Mouse (Mus musculus): Measurements from ENCODE around the gene Itpka. TPM values are rescaled to one million over a fixed set of nuclear protein-coding genes. Genes with fewer than 3 reads are reported as not detected.
"Not testable (repeated sequence)": the region's sequence is repeated elsewhere in the genome, so short reads cannot be mapped to it uniquely, and the experiment has no call there.

The Itpka gene
- 1.1 and 1.2 TPM in 2 replicates for polyA plus RNA-seq (2016; fragmentation: Nextera tagmentation; extraction: Ambion mirVana)

DNA sequence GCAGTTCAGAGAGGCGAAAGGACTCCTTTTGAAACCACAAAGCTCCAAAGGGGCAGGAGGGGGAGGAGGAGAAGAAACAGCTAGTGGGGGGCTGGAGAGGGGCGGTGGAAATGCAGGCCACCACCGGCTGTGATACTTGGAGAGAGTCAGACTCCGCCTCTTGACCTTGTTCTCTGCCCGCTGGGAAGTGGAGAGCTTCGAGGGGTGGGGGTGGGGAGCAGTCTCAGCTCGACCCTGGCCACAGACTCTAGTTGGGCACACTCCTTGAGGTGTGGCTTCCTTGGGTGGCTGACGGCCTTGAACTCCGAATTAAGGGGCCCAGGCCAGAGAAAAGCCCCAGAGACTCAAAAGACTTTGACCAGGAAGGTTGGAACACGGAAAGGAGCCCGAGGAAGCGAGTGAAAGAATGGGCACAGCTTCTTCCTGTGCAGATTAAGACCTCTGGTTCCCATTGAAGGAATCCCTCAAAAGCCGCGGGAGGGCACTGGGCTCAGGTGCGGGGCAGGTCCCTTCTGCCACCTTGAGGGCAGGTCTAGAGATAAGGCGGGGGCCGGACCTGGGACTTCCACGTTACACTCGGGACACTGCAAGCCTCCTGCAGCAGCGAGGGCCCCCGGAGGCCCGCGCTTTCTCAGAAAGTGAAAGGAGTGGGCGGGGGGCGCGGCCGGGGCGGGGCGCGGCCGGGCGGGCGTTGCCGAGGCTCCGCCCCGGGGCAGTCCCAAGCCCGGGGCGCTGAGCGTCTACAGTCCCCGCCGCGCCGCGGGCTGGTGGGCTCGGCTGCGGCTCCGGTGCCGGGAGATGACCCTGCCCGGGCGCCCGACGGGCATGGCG, at the start of gene Itpka:
Gene Itpka (plus strand): TSS at position 757 of the 831 bp plus-strand sequence.
- Histone ChIP-seq H3K27me3 (peaks cover 56% of the 10 kb centered on the region), H3K9me3 (no peaks in the 10 kb centered on the region), H3K4me1 (peaks cover 37% of the 10 kb centered on the region), H3K27ac (peak within 1 kb of the TSS; percentile 55), H3K36me3 (no peaks in the 10 kb centered on the region), H3K9ac (peak within 1 kb of the TSS; percentile 57), H3K4me2 (replicated peaks) (peak within 1 kb of the TSS; percentile 98), H3K4me3 (peak within 1 kb of the TSS; percentile 66)
- peak; percentile 61 for ATAC-seq (ENCODE audit: insufficient number of reproducible peaks, insufficient read depth, low FRiP score, low TSS enrichment)
- 0% methylated on average over 36 of the region's 53 CpGs for WGBS

DNA sequence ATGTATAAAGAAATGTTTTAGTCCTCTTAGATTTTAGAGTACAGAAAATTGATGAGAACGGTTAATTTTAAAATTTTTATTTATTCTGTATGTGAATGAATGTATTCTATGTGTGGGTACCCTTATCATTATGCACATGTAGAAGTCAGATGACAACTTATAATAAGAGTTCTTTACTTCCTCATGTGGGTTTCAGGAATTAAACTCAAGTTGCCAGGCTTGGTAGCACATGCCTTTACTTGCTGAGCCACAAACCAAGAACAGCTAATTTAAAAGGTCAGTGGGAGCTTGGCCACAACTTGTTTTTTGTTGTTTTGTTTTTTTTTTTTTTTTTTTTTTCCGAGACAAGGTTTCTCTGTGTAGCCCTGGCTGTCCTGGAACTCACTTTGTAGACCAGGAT, 47.3 kb upstream of the Itpka start:
- no peak overlapping the region for H3K4me3 ChIP-seq
- H3K4me2 ChIP-seq (replicated peaks): no peak overlapping the region
- no peak overlapping the region for H3K9ac ChIP-seq
- no peak overlapping the region for H3K27ac ChIP-seq
- no peaks in the 10 kb centered on the region for H3K9me3 ChIP-seq
- peaks cover 20% of the 10 kb centered on the region for H3K36me3 ChIP-seq
- 89% methylated on average over 2 of the region's 2 CpGs for whole genome bisulfite sequencing
- ATAC-seq (ENCODE audit: insufficient number of reproducible peaks, insufficient read depth, low FRiP score, low TSS enrichment): no peak
- no peaks in the 10 kb centered on the region for H3K4me1 ChIP-seq
- H3K27me3 ChIP-seq: no peaks in the 10 kb centered on the region

DNA sequence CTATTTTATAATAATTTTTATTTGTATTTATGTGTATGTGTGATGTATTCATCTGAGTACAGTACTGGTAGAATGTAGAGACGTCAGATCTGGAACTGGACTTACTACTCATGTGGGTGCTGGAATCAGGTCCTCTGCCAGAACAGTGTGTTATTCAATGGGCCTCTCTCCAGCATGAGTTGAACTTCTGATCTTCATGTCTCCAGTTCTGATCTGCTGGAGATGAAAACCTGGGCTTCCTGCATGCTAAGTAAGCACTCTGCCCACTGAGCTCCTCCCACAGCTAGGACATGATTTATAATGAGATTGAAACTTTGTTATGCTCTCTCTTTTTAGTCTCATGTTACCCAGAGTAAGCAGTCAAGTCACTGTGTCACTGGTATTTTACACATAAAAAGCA, 46.0 kb upstream of the Itpka start:
- no peak overlapping the region for H3K4me3 ChIP-seq
- H3K36me3 ChIP-seq: peaks cover 20% of the 10 kb centered on the region
- H3K4me1 ChIP-seq: no peaks in the 10 kb centered on the region
- H3K9me3 ChIP-seq: no peaks in the 10 kb centered on the region
- WGBS: 72% methylated on average over 1 of the region's 1 CpGs
- no peak for ATAC-seq (ENCODE audit: insufficient number of reproducible peaks, insufficient read depth, low FRiP score, low TSS enrichment)
- H3K27ac ChIP-seq: no peak overlapping the region
- no peak overlapping the region for H3K9ac ChIP-seq
- no peaks in the 10 kb centered on the region for H3K27me3 ChIP-seq
- H3K4me2 ChIP-seq (replicated peaks): no peak overlapping the region

DNA sequence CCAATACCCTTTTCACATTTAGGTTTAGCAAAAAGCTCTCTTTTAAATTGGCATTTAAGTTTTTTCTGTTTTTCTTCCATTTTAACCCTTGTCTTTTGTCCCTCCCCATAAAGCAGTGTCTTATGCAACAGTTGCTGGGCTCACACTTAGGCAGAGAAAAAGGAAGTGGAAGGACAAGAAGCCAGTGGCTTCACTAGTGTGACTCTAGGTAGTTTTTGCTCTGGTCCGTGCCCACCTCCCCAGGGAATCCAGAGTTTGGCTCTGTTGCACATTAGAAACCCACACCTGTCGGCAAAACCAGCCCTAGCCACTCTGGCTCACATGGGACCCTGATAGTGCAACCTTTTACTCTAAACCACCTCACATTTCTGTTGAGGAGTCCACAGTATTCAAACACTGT, 43.7 kb upstream of the Itpka start:
- WGBS: 79% methylated on average over 2 of the region's 2 CpGs
- H3K27me3 ChIP-seq: no peaks in the 10 kb centered on the region
- no peak overlapping the region for H3K27ac ChIP-seq
- no peak overlapping the region for H3K4me3 ChIP-seq
- no peak overlapping the region for H3K9ac ChIP-seq
- no peak for ATAC-seq (ENCODE audit: insufficient number of reproducible peaks, insufficient read depth, low FRiP score, low TSS enrichment)
- peaks cover 22% of the 10 kb centered on the region for H3K36me3 ChIP-seq
- no peaks in the 10 kb centered on the region for H3K9me3 ChIP-seq
- no peak overlapping the region for H3K4me2 ChIP-seq (replicated peaks)
- H3K4me1 ChIP-seq: no peaks in the 10 kb centered on the region

DNA sequence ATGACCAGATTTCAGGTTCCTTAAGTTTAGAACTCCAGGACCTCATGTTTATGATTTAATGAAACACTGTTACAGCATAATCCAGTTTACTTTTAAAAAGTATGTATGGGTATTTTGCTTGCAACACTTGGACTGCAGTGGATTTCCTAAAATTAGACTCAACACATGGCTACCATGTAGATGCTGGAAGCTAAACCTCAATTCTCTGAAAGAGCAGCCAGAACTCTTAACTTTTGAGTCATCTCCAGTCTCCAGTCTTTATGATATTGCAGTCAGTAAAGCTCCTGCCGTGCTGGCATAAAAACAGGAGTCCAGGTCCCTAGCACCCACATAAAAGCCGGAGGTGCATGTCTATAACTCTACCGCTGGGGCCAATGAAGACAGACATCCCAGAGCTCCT, 42.2 kb upstream of the Itpka start:
- no peaks in the 10 kb centered on the region for H3K4me1 ChIP-seq
- no peak overlapping the region for H3K27ac ChIP-seq
- H3K27me3 ChIP-seq: no peaks in the 10 kb centered on the region
- H3K9ac ChIP-seq: no peak overlapping the region
- H3K4me3 ChIP-seq: no peak overlapping the region
- WGBS: 93% methylated on average over 3 of the region's 3 CpGs
- no peak for ATAC-seq (ENCODE audit: insufficient number of reproducible peaks, insufficient read depth, low FRiP score, low TSS enrichment)
- H3K9me3 ChIP-seq: no peaks in the 10 kb centered on the region
- peaks cover 25% of the 10 kb centered on the region for H3K36me3 ChIP-seq
- no peak overlapping the region for H3K4me2 ChIP-seq (replicated peaks)

DNA sequence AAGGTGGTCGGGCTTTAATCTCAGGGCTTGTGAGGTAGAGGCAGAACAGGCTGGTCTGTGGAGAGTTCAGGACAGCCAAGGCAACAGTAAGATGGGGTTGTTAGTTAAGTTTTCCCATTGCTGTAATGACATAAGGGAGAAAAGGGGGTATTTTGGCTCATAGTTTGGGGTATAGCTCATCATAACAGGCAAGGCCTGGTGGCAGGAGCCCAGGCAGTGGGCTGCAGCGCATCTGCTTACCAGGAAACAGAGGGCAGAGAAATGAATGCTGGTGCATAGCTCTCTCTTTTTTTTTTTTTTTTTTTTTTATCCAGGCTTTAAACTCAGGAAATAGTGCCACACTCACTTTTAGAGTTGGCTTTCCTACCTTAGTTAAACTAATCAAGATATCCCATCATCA, 39.0 kb upstream of the Itpka start:
- H3K9me3 ChIP-seq: no peaks in the 10 kb centered on the region
- no peak overlapping the region for H3K9ac ChIP-seq
- no peaks in the 10 kb centered on the region for H3K4me1 ChIP-seq
- H3K4me2 ChIP-seq (replicated peaks): no peak overlapping the region
- no peaks in the 10 kb centered on the region for H3K27me3 ChIP-seq
- 95% methylated on average over 2 of the region's 2 CpGs for WGBS
- H3K36me3 ChIP-seq: peaks cover 43% of the 10 kb centered on the region
- H3K27ac ChIP-seq: no peak overlapping the region
- ATAC-seq (ENCODE audit: insufficient number of reproducible peaks, insufficient read depth, low FRiP score, low TSS enrichment): no peak
- no peak overlapping the region for H3K4me3 ChIP-seq

DNA sequence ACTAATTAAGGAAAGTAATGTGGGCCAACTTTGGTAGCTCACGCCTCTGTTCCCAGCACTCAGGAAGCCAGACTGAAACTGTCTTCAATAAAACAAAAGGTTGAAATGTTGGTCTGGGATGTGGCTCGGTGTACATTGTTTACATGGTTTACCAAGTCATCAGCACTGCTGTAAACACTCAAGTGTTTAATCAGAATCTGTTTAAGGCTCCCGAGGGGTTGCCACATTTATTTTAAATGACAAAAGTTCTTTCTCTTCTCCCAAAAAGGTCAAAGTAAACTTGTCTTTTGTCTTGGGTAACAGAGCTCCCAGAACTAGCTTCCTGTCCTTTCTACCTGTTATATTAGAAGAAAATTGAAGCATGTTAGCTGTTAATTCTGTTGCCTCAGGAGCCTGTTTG, 34.5 kb upstream of the Itpka start:
- ATAC-seq (ENCODE audit: insufficient number of reproducible peaks, insufficient read depth, low FRiP score, low TSS enrichment): no peak
- H3K27me3 ChIP-seq: no peaks in the 10 kb centered on the region
- no peak overlapping the region for H3K4me2 ChIP-seq (replicated peaks)
- H3K4me1 ChIP-seq: no peaks in the 10 kb centered on the region
- no peak overlapping the region for H3K4me3 ChIP-seq
- H3K36me3 ChIP-seq: peaks cover 66% of the 10 kb centered on the region
- no peak overlapping the region for H3K9ac ChIP-seq
- WGBS: 90% methylated on average over 3 of the region's 3 CpGs
- H3K9me3 ChIP-seq: no peaks in the 10 kb centered on the region
- no peak overlapping the region for H3K27ac ChIP-seq

DNA sequence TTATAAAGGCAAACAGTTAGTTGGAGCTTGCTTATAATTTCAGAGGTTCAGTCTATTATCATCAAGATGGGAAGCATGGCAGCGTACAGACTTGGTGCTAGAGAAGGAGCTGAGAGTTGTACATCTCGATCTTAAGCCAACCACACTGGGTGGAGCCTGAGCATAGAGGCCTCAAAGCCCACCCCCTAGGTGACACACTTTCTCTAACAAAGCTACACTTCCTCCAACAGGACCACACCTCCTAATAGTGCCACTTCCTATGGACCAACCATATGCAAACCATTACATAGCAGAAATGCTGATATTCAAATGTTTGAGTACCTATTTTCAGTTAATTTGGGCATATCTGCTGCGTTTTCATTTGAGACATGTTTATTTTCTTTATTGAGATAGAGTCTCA, 32.1 kb upstream of the Itpka start:
- H3K9ac ChIP-seq: no peak overlapping the region
- H3K27me3 ChIP-seq: no peaks in the 10 kb centered on the region
- no peak overlapping the region for H3K4me3 ChIP-seq
- H3K4me1 ChIP-seq: no peaks in the 10 kb centered on the region
- H3K27ac ChIP-seq: no peak overlapping the region
- WGBS: 92% methylated on average over 3 of the region's 3 CpGs
- ATAC-seq (ENCODE audit: insufficient number of reproducible peaks, insufficient read depth, low FRiP score, low TSS enrichment): no peak
- no peaks in the 10 kb centered on the region for H3K9me3 ChIP-seq
- H3K36me3 ChIP-seq: peaks cover 71% of the 10 kb centered on the region
- H3K4me2 ChIP-seq (replicated peaks): no peak overlapping the region

DNA sequence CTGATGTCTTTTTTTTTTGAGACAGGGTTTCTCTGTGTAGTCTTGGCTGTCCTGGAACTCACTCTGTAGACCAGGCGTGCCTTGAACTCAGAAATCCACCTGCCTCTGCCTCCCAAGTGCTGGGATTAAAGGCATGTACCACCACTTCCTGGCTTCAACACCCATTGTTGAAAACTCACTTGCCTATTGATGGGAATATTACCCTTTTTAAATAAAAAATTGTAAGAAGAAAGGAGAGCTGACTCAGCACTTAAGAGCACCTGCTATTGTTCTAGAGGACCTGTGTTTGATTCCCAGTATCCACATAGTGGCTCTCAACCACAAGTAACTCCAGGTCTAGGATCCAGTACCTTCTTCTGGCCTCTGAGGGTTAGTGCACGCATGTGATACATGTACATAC, 26.3 kb upstream of the Itpka start:
- 90% methylated on average over 2 of the region's 2 CpGs for WGBS
- H3K36me3 ChIP-seq: peaks cover 76% of the 10 kb centered on the region

DNA sequence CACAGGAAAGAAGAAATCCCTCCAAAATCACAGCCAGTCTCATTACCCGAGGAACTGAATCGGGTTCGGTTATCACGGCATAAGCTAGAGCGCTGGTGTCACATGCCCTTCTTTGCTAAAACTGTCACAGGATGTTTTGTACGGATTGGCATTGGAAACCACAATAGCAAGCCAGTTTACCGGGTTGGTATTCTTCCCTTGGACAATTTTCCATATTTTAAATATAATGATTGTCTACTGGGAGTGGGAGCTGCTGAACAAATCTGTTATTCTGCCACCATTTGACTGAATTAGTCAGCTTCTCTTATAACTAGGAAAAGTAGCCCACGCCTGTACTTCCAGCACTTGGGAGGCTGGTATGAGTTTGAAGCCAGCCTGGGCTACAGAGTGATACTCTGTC, 21.1 kb upstream of the Itpka start:
- H3K9ac ChIP-seq: no peak overlapping the region
- H3K9me3 ChIP-seq: no peaks in the 10 kb centered on the region
- 95% methylated on average over 8 of the region's 8 CpGs for WGBS
- H3K27me3 ChIP-seq: no peaks in the 10 kb centered on the region
- no peak for ATAC-seq (ENCODE audit: insufficient number of reproducible peaks, insufficient read depth, low FRiP score, low TSS enrichment)
- no peak overlapping the region for H3K4me2 ChIP-seq (replicated peaks)
- no peak overlapping the region for H3K4me3 ChIP-seq
- peaks cover 77% of the 10 kb centered on the region for H3K36me3 ChIP-seq
- no peak overlapping the region for H3K27ac ChIP-seq
- H3K4me1 ChIP-seq: no peaks in the 10 kb centered on the region

More for the DNA sequence above, 26.3 kb upstream of the Itpka start:
- not testable (repeated sequence) for H3K4me3 ChIP-seq; H3K27me3 ChIP-seq; H3K9ac ChIP-seq; H3K9me3 ChIP-seq; H3K4me2 ChIP-seq (replicated peaks); H3K27ac ChIP-seq; H3K4me1 ChIP-seq; ATAC-seq (ENCODE audit: insufficient number of reproducible peaks, insufficient read depth, low FRiP score, low TSS enrichment)

DNA sequence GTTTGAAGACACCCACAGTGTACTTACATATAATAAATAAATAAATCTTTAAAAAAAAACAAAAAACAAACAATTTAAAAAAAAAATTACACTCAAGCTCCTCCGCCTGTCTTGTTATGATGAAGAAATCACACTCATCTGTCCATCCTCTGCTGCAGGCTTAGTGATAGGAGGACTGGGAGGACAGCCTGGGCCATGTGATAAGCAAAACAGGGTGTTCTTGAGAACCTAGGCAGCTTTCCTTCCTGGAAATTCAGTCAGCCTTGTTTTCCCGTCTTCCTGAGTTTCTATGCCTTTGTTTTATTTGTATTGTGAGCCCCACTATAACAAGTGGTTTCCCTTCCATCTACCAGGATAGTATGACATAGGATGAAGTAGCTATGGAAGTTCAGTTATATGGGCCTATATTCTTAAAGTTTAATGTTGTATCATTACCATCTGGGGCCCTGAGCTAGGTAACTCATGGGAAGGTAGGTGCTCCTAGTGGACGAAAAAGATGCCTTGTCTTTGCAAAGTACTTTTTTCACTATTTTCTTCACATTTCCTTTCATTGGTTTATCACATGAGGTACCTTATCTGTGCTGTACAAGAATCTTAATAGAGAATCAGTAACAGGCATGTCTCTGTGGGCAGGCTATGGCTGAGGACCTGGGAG, 14.2 kb upstream of the Itpka start:
- WGBS: 87% methylated on average over 3 of the region's 3 CpGs
- no peak overlapping the region for H3K9ac ChIP-seq

DNA sequence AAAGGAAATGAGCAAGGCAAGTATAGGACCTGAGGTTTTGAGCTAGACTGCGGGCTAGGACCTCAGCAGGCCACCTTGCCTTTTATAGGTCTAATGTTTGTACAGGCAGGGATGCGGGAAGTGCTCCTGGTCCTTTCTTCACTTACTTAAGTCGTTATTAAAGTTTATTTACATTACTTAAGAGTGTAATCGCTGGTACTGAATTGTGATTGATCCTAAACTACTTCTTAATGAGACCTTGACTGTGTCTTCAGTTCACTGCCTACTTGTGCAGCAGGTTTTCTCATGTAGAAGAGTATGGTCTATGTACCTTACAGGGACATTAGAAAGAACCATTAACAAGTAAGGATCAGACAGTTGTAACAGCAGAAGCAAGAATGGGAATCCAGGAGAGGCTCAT, 11.4 kb upstream of the Itpka start:
- no peak overlapping the region for H3K27ac ChIP-seq
- no peak overlapping the region for H3K9ac ChIP-seq
- H3K27me3 ChIP-seq: no peaks in the 10 kb centered on the region
- H3K36me3 ChIP-seq: peaks cover 84% of the 10 kb centered on the region
- no peak for ATAC-seq (ENCODE audit: insufficient number of reproducible peaks, insufficient read depth, low FRiP score, low TSS enrichment)
- no peaks in the 10 kb centered on the region for H3K9me3 ChIP-seq
- 86% methylated on average over 4 of the region's 4 CpGs for WGBS
- no peak overlapping the region for H3K4me3 ChIP-seq
- H3K4me2 ChIP-seq (replicated peaks): no peak overlapping the region
- H3K4me1 ChIP-seq: no peaks in the 10 kb centered on the region

More for the DNA sequence above, 14.2 kb upstream of the Itpka start:
- H3K4me1 ChIP-seq: no peaks in the 10 kb centered on the region
- no peak overlapping the region for H3K4me2 ChIP-seq (replicated peaks)
- H3K27ac ChIP-seq: no peak overlapping the region
- no peaks in the 10 kb centered on the region for H3K9me3 ChIP-seq
- no peaks in the 10 kb centered on the region for H3K27me3 ChIP-seq
- no peak for ATAC-seq (ENCODE audit: insufficient number of reproducible peaks, insufficient read depth, low FRiP score, low TSS enrichment)
- H3K4me3 ChIP-seq: no peak overlapping the region
- peaks cover 83% of the 10 kb centered on the region for H3K36me3 ChIP-seq
